Comparison of ENCODE assay signal across 16 mouse cellular contexts in genomic region chr4:109220441-109220940, GRCm38 (mm10). TPM values are rescaled to one million over a fixed set of nuclear protein-coding genes. Genes with fewer than 3 reads are reported as not detected.
DNase-seq lines count a peak whose midpoint lies in the region; ATAC-seq and TF ChIP-seq lines count a peak whose summit lies in the region.
"Had no signal": no experiment of that assay in that cellular context is flagged by ENCODE, and none has a peak within 500 bp of the region (broad histone marks: within the 10 kb centered on the region; RNA-seq: fewer than 3 reads in every experiment).

No protein-coding gene starts in this region.

- no peak overlapping the region for H3K9ac ChIP-seq in heart, embryonic 11.5 days (ENCODE audit: low read depth, low read length)
- H3K9ac ChIP-seq in CH12.LX (ENCODE audit: insufficient read depth, low read depth), result no peak overlapping the region
- no peak overlapping the region for H3K9ac ChIP-seq in forebrain, embryonic 12.5 days
- H3K9ac ChIP-seq: hindbrain, embryonic 15.5 days had no signal

- no peaks in the 10 kb centered on the region for H3K27me3 ChIP-seq in heart, embryonic 10.5 days (ENCODE audit: insufficient read depth, poor library complexity, severe bottlenecking)
- H3K27me3 ChIP-seq in heart, embryonic 11.5 days (ENCODE audit: control insufficient read depth, insufficient read depth, low read length), result no peaks in the 10 kb centered on the region
- H3K27me3 ChIP-seq in CH12.LX (replicated peaks), result no peaks in the 10 kb centered on the region
- no peaks in the 10 kb centered on the region for H3K27me3 ChIP-seq in embryonic facial prominence, embryonic 10.5 days (replicated peaks; ENCODE audit: low read depth, poor library complexity, severe bottlenecking)
- H3K27me3 ChIP-seq in testis, adult 2 months (ENCODE audit: control insufficient read depth, insufficient read depth, low read length), result no peaks in the 10 kb centered on the region
- H3K27me3 ChIP-seq in forebrain, embryonic 12.5 days, result no peaks in the 10 kb centered on the region
- H3K27me3 ChIP-seq: hindbrain, embryonic 15.5 days had no signal

- no peak for TF ChIP-seq RAD21 in CH12.LX (IDR thresholded peaks at IDR 0.05; ENCODE audit: low read depth, low read length)

- ATAC-seq in heart, embryonic 11.5 days (replicated peaks; ENCODE audit: insufficient number of reproducible peaks, low FRiP score, low TSS enrichment), result no peak
- ATAC-seq in forebrain, embryonic 12.5 days (ENCODE audit: low FRiP score), result no peak
- ATAC-seq: forebrain, embryonic 16.5 days; intestine, embryonic 16.5 days had no signal

- H3K4me1 ChIP-seq in heart, embryonic 10.5 days, result peaks cover 8% of the 10 kb centered on the region
- H3K4me1 ChIP-seq in heart, embryonic 11.5 days (ENCODE audit: control insufficient read depth, insufficient read depth, low read length), result 0 out of 2 replicates have a peak, but pooled peaks cover 2% of the 10 kb centered on the region
- peaks cover 8 to 11% of the 10 kb centered on the region in 2 experiments; a peak in 2 of 4 replicates for H3K4me1 ChIP-seq in CH12.LX (ENCODE audit: control insufficient read depth in 1 of 2, insufficient read depth in 2 of 2)
- peaks cover 9% of the 10 kb centered on the region for H3K4me1 ChIP-seq in embryonic facial prominence, embryonic 10.5 days
- H3K4me1 ChIP-seq in testis, adult 2 months (ENCODE audit: control insufficient read depth, insufficient read depth, low read length), result peaks cover 3% of the 10 kb centered on the region
- H3K4me1 ChIP-seq in forebrain, embryonic 12.5 days, result peaks cover 11% of the 10 kb centered on the region; the same call in 1 of the 2 replicates

- no peak overlapping the region for H3K4me3 ChIP-seq in heart, embryonic 10.5 days
- H3K4me3 ChIP-seq in heart, embryonic 11.5 days (ENCODE audit: low read depth, low read length), result no peak overlapping the region
- H3K4me3 ChIP-seq in CH12.LX (replicated peaks in 1 of 3; ENCODE audit: low read depth in 2 of 3, low read length in 2 of 3, poor library complexity in 1 of 3), result no peak overlapping the region
- no peak overlapping the region for H3K4me3 ChIP-seq in embryonic facial prominence, embryonic 10.5 days
- no peak overlapping the region for H3K4me3 ChIP-seq in testis, adult 2 months (ENCODE audit: control insufficient read depth, low read depth, low read length)
- no peak overlapping the region for H3K4me3 ChIP-seq in forebrain, embryonic 12.5 days (replicated peaks)
- H3K4me3 ChIP-seq: hindbrain, embryonic 15.5 days had no signal

- 54% methylated on average over 14 of the region's 14 CpGs for WGBS in heart, embryonic 10.5 days
- 56% methylated on average over 14 of the region's 14 CpGs for WGBS in heart, embryonic 11.5 days (ENCODE audit: insufficient replicate concordance)
- 71% methylated on average over 14 of the region's 14 CpGs for WGBS in embryonic facial prominence, embryonic 10.5 days
- WGBS in forebrain, embryonic 12.5 days, result 83% methylated on average over 14 of the region's 14 CpGs

- peak overlapping the region; percentile 5; the same call in 1 of the 2 replicates for H3K27ac ChIP-seq in heart, embryonic 10.5 days
- no peak overlapping the region for H3K27ac ChIP-seq in heart, embryonic 11.5 days (ENCODE audit: low read depth, low read length)
- no peak overlapping the region for H3K27ac ChIP-seq in CH12.LX (ENCODE audit: insufficient read depth, low read depth)
- H3K27ac ChIP-seq in embryonic facial prominence, embryonic 10.5 days (replicated peaks), result peak overlapping the region; percentile 54
- peak overlapping the region; percentile 61; the same call in 1 of the 2 replicates for H3K27ac ChIP-seq in testis, adult 2 months (ENCODE audit: control insufficient read depth, insufficient read depth, low read depth, low read length)
- H3K27ac ChIP-seq in forebrain, embryonic 12.5 days, result no peak overlapping the region
- H3K27ac ChIP-seq: hindbrain, embryonic 15.5 days had no signal

- in situ Hi-C loops in CH12.LX (cut with MboI; ENCODE audit: low pct_ligation_motif_present, low pct_unique_long_range_greater_than_20kb, low sequenced_read_pairs), result no loop called here

- no peak overlapping the region for H3K4me2 ChIP-seq in heart, embryonic 11.5 days
- H3K4me2 ChIP-seq in CH12.LX (ENCODE audit: insufficient read depth, low read depth, poor library complexity, severe bottlenecking), result no peak overlapping the region
- no peak overlapping the region for H3K4me2 ChIP-seq in forebrain, embryonic 12.5 days
- H3K4me2 ChIP-seq: hindbrain, embryonic 15.5 days had no signal

- H3K36me3 ChIP-seq in heart, embryonic 10.5 days, result no peaks in the 10 kb centered on the region
- H3K36me3 ChIP-seq in heart, embryonic 11.5 days (ENCODE audit: control insufficient read depth, insufficient read depth, low read length), result no peaks in the 10 kb centered on the region
- no peaks in the 10 kb centered on the region for H3K36me3 ChIP-seq in CH12.LX (replicated peaks in 1 of 2; ENCODE audit: control insufficient read depth in 1 of 2, insufficient read depth in 1 of 2, low read length in 1 of 2)
- H3K36me3 ChIP-seq in embryonic facial prominence, embryonic 10.5 days (replicated peaks), result no peaks in the 10 kb centered on the region
- no peaks in the 10 kb centered on the region for H3K36me3 ChIP-seq in testis, adult 2 months (ENCODE audit: control insufficient read depth, insufficient read depth, low read length)
- no peaks in the 10 kb centered on the region for H3K36me3 ChIP-seq in forebrain, embryonic 12.5 days (replicated peaks)
- H3K36me3 ChIP-seq: hindbrain, embryonic 15.5 days had no signal

- no peak for TF ChIP-seq POLR2A in CH12.LX (IDR thresholded peaks at IDR 0.05; ENCODE audit: low read depth, low read length)
- no peak for TF ChIP-seq POLR2A in testis, adult 2 months (IDR thresholded peaks at IDR 0.05; ENCODE audit: control insufficient read depth, low read depth, low read length)

- TF ChIP-seq EP300 in CH12.LX (IDR thresholded peaks at IDR 0.05; ENCODE audit: low read length), result no peak

- TF ChIP-seq CTCF in CH12.LX (conservative IDR thresholded peaks at IDR 0.05 in 1 of 2, IDR thresholded peaks at IDR 0.05 in 1 of 2; ENCODE audit: low read depth in 2 of 2, low read length in 2 of 2), result no peak
- TF ChIP-seq CTCF in testis, adult 2 months (IDR thresholded peaks at IDR 0.05; ENCODE audit: control insufficient read depth, insufficient read depth, insufficient replicate concordance, low read depth, low read length), result no peak

- no peaks in the 10 kb centered on the region for H3K9me3 ChIP-seq in heart, embryonic 10.5 days
- H3K9me3 ChIP-seq in heart, embryonic 11.5 days (replicated peaks; ENCODE audit: control insufficient read depth, low read length), result no peaks in the 10 kb centered on the region
- no peaks in the 10 kb centered on the region for H3K9me3 ChIP-seq in CH12.LX (replicated peaks; ENCODE audit: low read length)
- no peaks in the 10 kb centered on the region for H3K9me3 ChIP-seq in embryonic facial prominence, embryonic 10.5 days
- H3K9me3 ChIP-seq in forebrain, embryonic 12.5 days, result no peaks in the 10 kb centered on the region
- H3K9me3 ChIP-seq: hindbrain, embryonic 15.5 days had no signal

- dilution Hi-C loops in CH12.LX (cut with MboI; ENCODE audit: extremely low pct_ligation_motif_present, extremely low pct_unique_long_range_greater_than_20kb, low sequenced_read_pairs), result no loop called here

- no peak for DNase-seq in heart, embryonic 10.5 days (ENCODE audit: low spot score)
- DNase-seq in CH12.LX (ENCODE audit: extremely low read depth), result no peak
- no peak for DNase-seq in embryonic facial prominence, embryonic 10.5 days (ENCODE audit: low spot score)
- DNase-seq in yolk sac, embryonic 10.5 days (ENCODE audit: low spot score), result no peak
- DNase-seq: adrenal gland, postnatal 14 days; cerebellum, adult 18-20 months; cerebellum, postnatal 10 days; gastrocnemius, postnatal 14 days had no signal

- H3K79me2 ChIP-seq in CH12.LX (replicated peaks; ENCODE audit: control insufficient read depth, extremely low read depth, insufficient read depth, poor library complexity, severe bottlenecking), result no peaks in the 10 kb centered on the region

TF ChIP-seq in CH12.LX, 34 proteins besides CTCF, POLR2A, EP300 and RAD21 (continues in another document):
- no peak for TF ChIP-seq USF2 (conservative IDR thresholded peaks at IDR 0.05; ENCODE audit: low read depth, low read length)
- TF ChIP-seq PAX5 (IDR thresholded peaks at IDR 0.05; ENCODE audit: low read length), result no peak
- 0 out of 2 replicates have a peak, but pooled peaks have one; percentile 19 for TF ChIP-seq BHLHE40 (IDR thresholded peaks at IDR 0.05; ENCODE audit: low read depth, low read length)

RNA-seq across cellular contexts. Expression of gene Calr4, which starts 13.8 kb away (rescaled TPM):
- polyA plus RNA-seq in heart, embryonic 10.5 days (2016; fragmentation: Nextera tagmentation; extraction: Ambion mirVana), result 0.11 and 0.15 TPM in 2 replicates
- polyA plus RNA-seq in heart, embryonic 11.5 days (2014; fragmentation: Nextera tagmentation; extraction: Ambion mirVana), result 0.23 and 0.34 TPM in 2 replicates
- total RNA-seq in CH12.LX (2012; rRNA removed) (not detected in 2 replicates), CH12.LX (2014; rRNA removed) (not detected in 2 replicates)
- polyA plus RNA-seq in CH12.LX (2012; ENCODE audit: insufficient read length, low read depth), result not detected in 2 replicates
- polyA plus RNA-seq in embryonic facial prominence, embryonic 10.5 days (2016; fragmentation: Nextera tagmentation; extraction: Ambion mirVana), result 0.10 and 0.19 TPM in 2 replicates
- 1.8 and 2.4 TPM in 2 replicates for polyA plus RNA-seq in testis, adult 2 months (2012; rRNA removed)
- 0.21 TPM in 1 of 2 replicates, not detected in the other for polyA plus RNA-seq in forebrain, embryonic 12.5 days (2016; fragmentation: Nextera tagmentation; extraction: Ambion mirVana)
- total RNA-seq: gastrocnemius, adult 18-20 months had no signal
- polyA plus RNA-seq: heart, embryonic 16.5 days had no signal

RNA-seq across cellular contexts. Expression of gene Osbpl9, which starts 18.4 kb away (rescaled TPM):
- 41.1 and 43.5 TPM in 2 replicates for polyA plus RNA-seq in heart, embryonic 10.5 days (2016; fragmentation: Nextera tagmentation; extraction: Ambion mirVana)
- polyA plus RNA-seq in heart, embryonic 11.5 days (2014; fragmentation: Nextera tagmentation; extraction: Ambion mirVana), result 46.2 and 56.0 TPM in 2 replicates
- 51.6 and 55.5 TPM in 2 replicates for total RNA-seq in CH12.LX (2012; rRNA removed)
- total RNA-seq in CH12.LX (2014; rRNA removed), result 59.2 and 66.0 TPM in 2 replicates
- polyA plus RNA-seq in CH12.LX (2012; ENCODE audit: insufficient read length, low read depth), result 73.5 and 77.0 TPM in 2 replicates
- 60.0 and 61.4 TPM in 2 replicates for polyA plus RNA-seq in embryonic facial prominence, embryonic 10.5 days (2016; fragmentation: Nextera tagmentation; extraction: Ambion mirVana)
- polyA plus RNA-seq in testis, adult 2 months (2012; rRNA removed), result 90.5 and 100 TPM in 2 replicates
- 74.6 and 74.8 TPM in 2 replicates for polyA plus RNA-seq in forebrain, embryonic 12.5 days (2016; fragmentation: Nextera tagmentation; extraction: Ambion mirVana)

RNA-seq across cellular contexts. Expression of gene Eps15, which starts 59.6 kb away (rescaled TPM):
- polyA plus RNA-seq in heart, embryonic 10.5 days (2016; fragmentation: Nextera tagmentation; extraction: Ambion mirVana), result 32.6 and 37.3 TPM in 2 replicates
- 38.5 and 45.6 TPM in 2 replicates for polyA plus RNA-seq in heart, embryonic 11.5 days (2014; fragmentation: Nextera tagmentation; extraction: Ambion mirVana)
- 23.4 and 24.8 TPM in 2 replicates for total RNA-seq in CH12.LX (2012; rRNA removed)
- 39.6 and 41.5 TPM in 2 replicates for total RNA-seq in CH12.LX (2014; rRNA removed)
- polyA plus RNA-seq in CH12.LX (2012; ENCODE audit: insufficient read length, low read depth), result 54.5 and 60.4 TPM in 2 replicates
- 40.4 and 41.8 TPM in 2 replicates for polyA plus RNA-seq in embryonic facial prominence, embryonic 10.5 days (2016; fragmentation: Nextera tagmentation; extraction: Ambion mirVana)
- 36.4 and 39.4 TPM in 2 replicates for polyA plus RNA-seq in testis, adult 2 months (2012; rRNA removed)
- polyA plus RNA-seq in forebrain, embryonic 12.5 days (2016; fragmentation: Nextera tagmentation; extraction: Ambion mirVana), result 47.4 and 48.3 TPM in 2 replicates

Comparison
In these comparisons a context has a peak if more than half of its experiments do, and no peak if none do; other contexts are left out.
1. H3K27ac ChIP-seq: peak in heart, embryonic 10.5 days (single experiment), embryonic facial prominence, embryonic 10.5 days (single experiment) and testis, adult 2 months (single experiment); none in heart, embryonic 11.5 days (single experiment), CH12.LX (single experiment) and forebrain, embryonic 12.5 days (single experiment).